Mouse (Mus musculus): Measurements from ENCODE around the gene Rnase11.

- no peak for TF ChIP-seq POLR2A (IDR thresholded peaks at IDR 0.05; ENCODE audit: borderline replicate concordance, extremely low read depth, low read depth, low read length)
- no peak for TF ChIP-seq CTCF (IDR thresholded peaks at IDR 0.05; ENCODE audit: insufficient read depth, low read length)
Observed at GRCm38 (mm10) chr14:51081035-51081434, 31.1 kb upstream of the Rnase11 start.
